Mouse (Mus musculus) forebrain, embryonic 11.5 days (tissue): ENCODE results near the gene C1s1. TPM values are rescaled to one million over a fixed set of nuclear protein-coding genes. Genes with fewer than 3 reads are reported as not detected.
"Not testable (repeated sequence)": the region's sequence is repeated elsewhere in the genome, so short reads cannot be mapped to it uniquely, and the experiment has no call there.

ENCODE experiments used
- ATAC-seq: fragments of 200-750 bp; cut with Nextera tagmentation; replicated peaks from 2 replicates; pipeline ENCODE4 v1.8.0; 2017; ENCODE audit warnings: moderate TSS enrichment; ENCODE audit not compliant: low FRiP score
- DNase-seq: peaks from one replicate; pipeline ENCODE4 v3.0.0-alpha.2; 2017; ENCODE audit warnings: low spot score
- H3K27ac ChIP-seq: fragments of 300-500 bp; sonication (generic); 2 replicates; pipeline ENCODE4 v1.5.1; 2014; ENCODE audit warnings: low read depth, low read length
- H3K27me3 ChIP-seq: fragments of 300-500 bp; sonication (generic); 2 replicates; pipeline ENCODE4 v1.6.1; 2014; ENCODE audit warnings: mild to moderate bottlenecking, low read length, mixed read lengths; ENCODE audit not compliant: control insufficient read depth, insufficient read depth
- H3K36me3 ChIP-seq: fragments of 300-500 bp; sonication (generic); 2 replicates; pipeline ENCODE4 v1.6.1; 2014; ENCODE audit warnings: mild to moderate bottlenecking, low read length, moderate library complexity, mixed read lengths; ENCODE audit not compliant: control insufficient read depth, insufficient read depth
- H3K4me1 ChIP-seq: fragments of 300-500 bp; sonication (generic); replicated peaks from 2 replicates; pipeline ENCODE4 v1.6.1; 2014; ENCODE audit warnings: low read length, mixed read lengths; ENCODE audit not compliant: control insufficient read depth, insufficient read depth
- H3K4me2 ChIP-seq: fragments of 300-500 bp; sonication (generic); 2 replicates; pipeline ENCODE4 v1.6.1; 2014; ENCODE audit warnings: low read depth, mild to moderate bottlenecking, low read length, moderate library complexity, mixed read lengths; ENCODE audit not compliant: severe bottlenecking
- H3K4me3 ChIP-seq: fragments of 300-500 bp; sonication (generic); 2 replicates; pipeline ENCODE4 v1.5.1; 2014; ENCODE audit warnings: low read depth, low read length
- H3K9ac ChIP-seq: fragments of 300-500 bp; sonication (generic); 2 replicates; pipeline ENCODE4 v1.6.1; 2014; ENCODE audit warnings: low read length
- H3K9me3 ChIP-seq: fragments of 300-500 bp; sonication (generic); 2 replicates; pipeline ENCODE4 v1.6.1; 2016; ENCODE audit warnings: low read length, mixed read lengths; ENCODE audit not compliant: control insufficient read depth
- WGBS: fragments of 180-500 bp; shearing (Covaris S2); extraction: QIAGEN DNeasy Blood & Tissue Kit; methylation state at CpG from one replicate; pipeline ENCODE4 v1.1.7; 2014; 5-methylcytosine and 5-hydroxymethylcytosine counted together
- polyA plus RNA-seq: library from polyadenylated mRNA; unstranded; fragments of >200 nt; fragmentation: Nextera tagmentation; extraction: Ambion mirVana; gene quantifications from 2 replicates; pipeline ENCODE4 v1.2.1, GENCODE M21; 2014

Gene C1s1
- polyA plus RNA-seq, 1 experiment from 2014 or later, result not detected

- H3K27ac ChIP-seq, H3K4me2 ChIP-seq, ATAC-seq, DNase-seq, H3K9me3 ChIP-seq, H3K9ac ChIP-seq, H3K27me3 ChIP-seq, H3K36me3 ChIP-seq, H3K4me1 ChIP-seq, H3K4me3 ChIP-seq: not testable (repeated sequence)
- WGBS, result 92% methylated on average over 1 of the region's 2 CpGs
Observed at GRCm38 (mm10) chr6:124561611-124562010, 19.5 kb upstream of the C1s1 start.

GRCm38 (mm10) chr6:124561156-124561555 is 19.0 kb upstream of the C1s1 start:
- not testable (repeated sequence) for H3K27ac ChIP-seq, H3K36me3 ChIP-seq, H3K4me1 ChIP-seq, H3K9me3 ChIP-seq, H3K4me2 ChIP-seq, DNase-seq, H3K9ac ChIP-seq, ATAC-seq, H3K4me3 ChIP-seq, H3K27me3 ChIP-seq
- WGBS, result 88% methylated on average over 4 of the region's 4 CpGs

GRCm38 (mm10) chr6:124555956-124556355 is 13.8 kb upstream of the C1s1 start:
- not testable (repeated sequence) for H3K4me3 ChIP-seq, H3K27ac ChIP-seq, DNase-seq, H3K4me1 ChIP-seq, H3K4me2 ChIP-seq, ATAC-seq, H3K36me3 ChIP-seq, H3K27me3 ChIP-seq, H3K9ac ChIP-seq, H3K9me3 ChIP-seq
- 74% methylated on average over 2 of the region's 2 CpGs for WGBS

- no peaks in the 10 kb centered on the region for H3K36me3 ChIP-seq
- no peak overlapping the region for H3K9ac ChIP-seq
- no peak overlapping the region for H3K27ac ChIP-seq
- 75% methylated on average over 22 of the region's 22 CpGs for WGBS
- no peaks in the 10 kb centered on the region for H3K27me3 ChIP-seq
- peaks cover 3% of the 10 kb centered on the region for H3K9me3 ChIP-seq
- DNase-seq (no peak), ATAC-seq (no peak)
- H3K4me2 ChIP-seq, result no peak overlapping the region
- H3K4me3 ChIP-seq, result no peak overlapping the region
- no peaks in the 10 kb centered on the region for H3K4me1 ChIP-seq
Observed at GRCm38 (mm10) chr6:124552766-124553165, 10.6 kb upstream of the C1s1 start.

- Histone ChIP-seq H3K4me1 (no peaks in the 10 kb centered on the region), H3K4me3 (no peak overlapping the region), H3K9ac (no peak overlapping the region), H3K27me3 (no peaks in the 10 kb centered on the region), H3K4me2 (no peak overlapping the region), H3K27ac (no peak overlapping the region), H3K36me3 (no peaks in the 10 kb centered on the region), H3K9me3 (peaks cover 3% of the 10 kb centered on the region)
- DNase-seq (no peak), ATAC-seq (no peak)
- WGBS, result 87% methylated on average over 3 of the region's 3 CpGs
Observed at GRCm38 (mm10) chr6:124549023-124549550, 6.9 kb upstream of the C1s1 start.

GRCm38 (mm10) chr6:124547979-124548378 is 5.8 kb upstream of the C1s1 start:
- H3K4me2 ChIP-seq, H3K4me1 ChIP-seq, H3K27me3 ChIP-seq, H3K9me3 ChIP-seq, H3K27ac ChIP-seq, H3K36me3 ChIP-seq, H3K9ac ChIP-seq, DNase-seq, H3K4me3 ChIP-seq, ATAC-seq: not testable (repeated sequence)
- WGBS, result 95% methylated on average over 2 of the region's 3 CpGs

- no peaks in the 10 kb centered on the region for H3K36me3 ChIP-seq
- no peak overlapping the region for H3K9ac ChIP-seq
- H3K27me3 ChIP-seq, result no peaks in the 10 kb centered on the region
- no peak overlapping the region for H3K4me3 ChIP-seq
- H3K4me1 ChIP-seq, result no peaks in the 10 kb centered on the region
- H3K9me3 ChIP-seq, result no peaks in the 10 kb centered on the region
- H3K4me2 ChIP-seq, result no peak overlapping the region
- no peak for DNase-seq
- no peak overlapping the region for H3K27ac ChIP-seq
- WGBS, result 77% methylated on average over 2 of the region's 2 CpGs
- ATAC-seq, result no peak
Observed at GRCm38 (mm10) chr6:124545425-124545824, 3.3 kb upstream of the C1s1 start.

GRCm38 (mm10) chr6:124544466-124544865 is 2.3 kb upstream of the C1s1 start:
- ATAC-seq, result no peak
- H3K27ac ChIP-seq, result no peak overlapping the region
- no peak overlapping the region for H3K9ac ChIP-seq
- no peaks in the 10 kb centered on the region for H3K4me1 ChIP-seq
- H3K4me2 ChIP-seq, result no peak overlapping the region
- 87% methylated on average over 5 of the region's 6 CpGs for WGBS
- DNase-seq, result no peak
- no peaks in the 10 kb centered on the region for H3K36me3 ChIP-seq
- no peaks in the 10 kb centered on the region for H3K27me3 ChIP-seq
- no peaks in the 10 kb centered on the region for H3K9me3 ChIP-seq
- H3K4me3 ChIP-seq, result no peak overlapping the region

- not testable (repeated sequence) for H3K9ac ChIP-seq, H3K27ac ChIP-seq, H3K36me3 ChIP-seq, DNase-seq, H3K9me3 ChIP-seq, ATAC-seq, H3K4me1 ChIP-seq, H3K4me2 ChIP-seq, H3K27me3 ChIP-seq, H3K4me3 ChIP-seq
- WGBS, result 83% methylated on average over 2 of the region's 2 CpGs
Observed at GRCm38 (mm10) chr6:124541176-124541575, 983 bp downstream of the C1s1 start.
